Mouse (Mus musculus): ENCODE data around the gene Gm49369.

DNA sequence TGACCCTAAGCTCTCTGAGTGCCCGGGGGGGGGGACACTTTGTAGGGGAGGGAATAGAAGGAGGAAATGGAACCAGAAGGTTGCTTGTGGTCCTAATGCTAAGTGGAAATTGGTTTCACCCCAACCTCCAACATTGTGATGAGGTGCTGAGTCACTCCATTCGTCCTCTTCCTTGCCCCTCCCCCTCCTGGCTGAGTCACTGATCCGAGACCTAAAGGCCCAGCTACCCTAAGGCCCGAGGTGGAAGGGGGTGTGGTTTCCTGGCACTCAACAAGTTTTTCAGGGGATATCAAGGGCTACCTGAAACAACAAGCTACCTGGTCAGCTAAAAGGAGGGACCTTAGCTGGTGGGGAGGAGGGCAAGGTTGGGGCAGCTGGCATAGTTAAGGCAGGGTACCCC, 10.7 kb upstream of the Gm49369 start:
- TF ChIP-seq POLR2A (IDR thresholded peaks at IDR 0.05; ENCODE audit: low read depth, low read length) (no peak), CTCF (IDR thresholded peaks at IDR 0.05; ENCODE audit: borderline replicate concordance, insufficient read depth, low read length) (no peak)
